Mouse (Mus musculus): ENCODE data around the gene Fkbp4.
"Not testable (repeated sequence)": the region's sequence is repeated elsewhere in the genome, so short reads cannot be mapped to it uniquely, and the experiment has no call there.

Fkbp4 gene

DNA sequence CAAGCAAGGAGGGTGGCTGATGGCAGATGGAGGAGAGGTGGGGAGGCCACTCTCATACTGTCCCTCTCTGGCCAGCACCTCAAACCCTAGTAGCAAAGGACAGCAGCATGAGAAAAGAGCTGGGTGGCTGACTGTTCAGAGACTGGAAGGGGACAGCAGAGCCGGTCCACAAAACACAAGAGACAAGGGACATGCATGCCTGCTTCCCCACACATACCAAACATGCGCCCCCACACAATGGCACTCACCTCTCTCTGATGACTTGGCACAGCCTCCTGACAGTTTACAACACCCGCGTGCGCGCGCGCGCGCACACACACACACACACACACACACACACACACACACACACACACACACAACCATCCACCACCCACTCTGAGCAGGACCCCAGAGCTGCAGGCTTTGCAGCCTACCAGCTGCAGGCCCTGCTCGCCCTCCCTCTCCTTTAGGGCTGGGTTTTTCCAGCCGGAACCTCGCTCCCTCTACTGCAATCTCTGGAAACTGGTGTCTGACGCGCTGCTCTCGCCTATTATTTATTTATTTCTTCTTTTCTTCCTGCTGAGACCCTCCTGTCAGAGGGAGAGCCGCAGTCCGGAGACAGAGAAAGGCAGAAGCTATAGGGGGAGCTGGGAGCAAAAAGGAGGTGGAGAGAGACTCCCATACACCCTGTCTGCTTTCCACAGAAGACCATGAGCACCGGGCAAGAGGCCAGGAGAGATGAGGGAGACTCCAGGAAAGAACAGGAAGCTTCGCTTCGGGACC is 38.9 kb downstream of the Fkbp4 start:
- in situ Hi-C loops (cut with MboI; ENCODE audit: low sequenced_read_pairs), result no loop called here

DNA sequence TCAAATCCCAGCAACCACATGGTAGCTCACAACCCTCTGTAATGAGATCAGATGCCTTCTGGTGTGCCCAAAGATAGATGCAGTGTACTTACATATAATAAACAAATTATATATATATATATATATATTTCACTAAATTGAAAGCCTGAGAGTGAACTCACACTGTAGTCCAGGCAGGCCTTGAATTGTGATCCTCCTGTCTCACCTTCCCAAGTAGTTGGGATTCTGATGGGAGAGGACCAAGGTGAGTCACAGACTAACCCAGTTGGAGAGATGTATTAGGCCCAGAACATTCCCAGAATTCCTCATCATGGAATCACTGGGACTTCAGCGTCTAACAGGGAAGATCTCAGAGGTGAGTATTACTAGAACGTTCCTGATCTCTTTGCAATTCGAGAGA is 39.5 kb downstream of the Fkbp4 start, which contains the start of gene Nrip2:
Gene Nrip2 (plus strand): TSS at position 301 of the 400 bp plus-strand sequence.
- in situ Hi-C loops (cut with MboI; ENCODE audit: low sequenced_read_pairs), result no loop called here

DNA sequence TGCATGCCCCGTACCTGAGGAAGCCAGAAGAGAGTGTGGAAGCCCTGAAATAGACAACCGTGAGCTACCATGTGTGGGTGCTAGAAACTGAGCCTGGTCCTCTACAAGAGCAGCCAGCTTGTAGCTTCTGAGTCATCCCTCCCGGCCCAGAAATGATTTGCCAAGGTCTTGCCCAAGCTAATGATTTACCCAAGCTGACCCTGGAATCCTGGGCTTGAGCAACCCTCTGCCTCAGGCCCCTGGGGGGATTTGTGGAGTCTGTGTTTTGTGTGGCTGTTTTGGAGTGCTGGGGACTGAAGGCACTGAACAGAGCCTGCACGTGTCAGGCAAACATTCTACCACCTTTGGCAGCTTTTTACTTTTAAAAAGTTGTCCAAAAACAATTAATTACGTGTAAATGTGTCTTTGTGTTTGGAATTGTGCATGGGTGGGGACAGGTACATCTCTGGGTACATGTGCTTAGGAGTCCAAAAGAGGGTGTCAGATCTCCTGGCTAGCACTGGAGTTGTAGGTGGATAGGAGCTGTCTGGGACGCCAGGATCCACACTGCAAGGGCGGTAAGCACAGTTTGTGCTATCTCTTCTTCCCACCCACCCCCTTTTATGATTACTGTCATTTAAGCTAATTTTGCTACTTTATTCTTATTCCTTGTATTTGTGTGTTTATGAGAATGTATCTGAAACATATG is 40.8 kb downstream of the Fkbp4 start:
- in situ Hi-C loops (cut with MboI; ENCODE audit: low sequenced_read_pairs), result no loop called here

DNA sequence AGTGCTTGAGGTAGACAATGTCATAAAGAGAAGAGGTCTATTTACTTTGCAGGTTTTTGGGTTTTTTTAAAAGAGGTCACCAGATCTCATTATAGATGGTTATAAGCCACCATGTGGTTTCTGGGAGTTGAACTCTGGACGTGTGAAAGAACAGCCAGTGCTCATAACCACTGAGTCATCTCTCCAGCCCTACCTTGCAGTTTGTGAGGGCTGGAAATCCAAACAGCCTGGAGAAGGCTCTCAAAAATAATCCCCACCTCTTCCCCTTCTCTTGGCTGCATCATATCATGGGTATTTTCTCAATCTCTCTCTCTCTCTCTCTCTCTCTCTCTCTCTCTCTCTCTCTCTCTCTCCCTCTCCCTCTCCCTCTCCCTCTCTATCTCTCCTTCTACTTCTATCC is 47.8 kb downstream of the Fkbp4 start:
- in situ Hi-C loops (cut with MboI; ENCODE audit: low sequenced_read_pairs), result no loop called here

DNA sequence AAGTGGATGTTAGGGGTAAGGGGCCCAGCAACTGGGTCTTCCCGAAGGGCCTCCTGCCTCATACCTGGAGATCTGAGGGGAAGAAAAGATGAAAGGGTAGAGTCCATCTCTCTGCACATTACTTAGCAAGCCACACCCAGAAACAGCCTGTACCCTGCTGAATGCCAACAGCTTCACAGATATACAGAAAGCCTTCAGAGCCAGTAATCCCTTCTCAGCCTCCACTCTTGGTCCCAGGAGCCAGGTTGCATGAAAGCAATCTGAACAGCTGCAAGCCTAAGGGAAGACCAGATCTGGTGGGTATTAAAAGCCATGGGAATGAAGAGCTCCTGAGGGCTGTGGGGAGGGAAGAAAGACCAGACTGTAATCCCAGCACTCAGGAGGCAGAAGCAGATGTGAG is 49.3 kb downstream of the Fkbp4 start:
- in situ Hi-C loops (cut with MboI; ENCODE audit: low sequenced_read_pairs), result no loop called here

DNA sequence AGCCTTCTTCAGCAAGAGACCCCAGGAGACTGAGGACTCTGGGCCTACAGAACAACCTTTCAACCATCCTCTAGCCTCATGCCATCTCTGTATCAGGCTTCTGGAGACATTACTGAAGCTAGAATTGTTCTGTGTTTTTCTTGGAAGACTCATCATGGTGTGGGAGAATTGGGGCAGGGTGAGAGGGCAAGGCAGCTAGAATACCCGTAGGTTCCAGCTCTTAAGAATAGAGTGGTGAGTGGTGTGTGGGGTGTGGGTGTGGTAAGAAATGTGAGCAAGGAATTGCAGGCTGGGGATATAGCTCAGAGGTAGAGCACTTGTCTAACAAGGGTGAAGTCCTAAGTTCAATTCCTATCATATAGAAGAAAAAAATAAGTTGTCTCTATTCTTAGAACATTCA is 53.5 kb downstream of the Fkbp4 start:
- in situ Hi-C loops (cut with MboI; ENCODE audit: low sequenced_read_pairs), result no loop called here

DNA sequence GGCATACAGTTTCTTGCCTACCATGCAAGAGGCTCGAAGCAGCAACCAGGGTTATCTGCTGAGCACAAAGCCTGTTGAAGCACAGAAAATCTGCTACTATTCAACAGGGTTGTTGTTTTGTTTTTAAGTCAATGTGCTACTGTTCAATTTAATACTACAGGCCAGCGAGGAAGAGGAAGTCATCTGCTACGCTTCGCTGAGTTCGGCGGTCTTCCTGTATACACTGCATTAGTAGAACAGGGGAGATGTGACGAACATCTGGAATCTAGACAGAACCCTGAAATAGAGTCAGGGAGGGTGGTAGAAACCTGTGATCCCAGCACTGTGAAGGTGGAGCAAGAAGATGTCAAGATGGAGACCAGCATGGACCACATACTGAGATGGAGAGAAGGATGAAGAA is 54.7 kb downstream of the Fkbp4 start:
- in situ Hi-C loops (cut with MboI; ENCODE audit: low sequenced_read_pairs), result no loop called here

DNA sequence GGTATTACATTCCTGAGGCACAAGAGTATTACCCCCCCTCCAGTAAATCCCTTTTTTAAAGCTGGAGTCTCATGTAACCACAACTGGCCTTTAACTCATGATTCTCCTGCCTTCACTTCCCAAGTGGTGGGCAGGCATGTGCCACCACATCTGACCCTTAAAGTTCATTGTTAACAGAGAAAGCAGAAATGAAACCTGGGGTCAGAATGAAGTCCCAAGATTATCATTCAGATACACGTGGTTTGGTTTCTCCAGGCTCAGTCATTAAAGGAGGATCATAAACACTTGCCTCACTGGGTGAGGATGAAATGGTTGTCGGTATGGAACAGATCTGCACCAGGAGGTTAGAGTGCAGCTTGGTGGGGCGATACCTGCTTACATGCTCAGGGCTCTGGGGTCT is 57.2 kb downstream of the Fkbp4 start:
- in situ Hi-C loops (cut with MboI; ENCODE audit: low sequenced_read_pairs), result no loop called here

DNA sequence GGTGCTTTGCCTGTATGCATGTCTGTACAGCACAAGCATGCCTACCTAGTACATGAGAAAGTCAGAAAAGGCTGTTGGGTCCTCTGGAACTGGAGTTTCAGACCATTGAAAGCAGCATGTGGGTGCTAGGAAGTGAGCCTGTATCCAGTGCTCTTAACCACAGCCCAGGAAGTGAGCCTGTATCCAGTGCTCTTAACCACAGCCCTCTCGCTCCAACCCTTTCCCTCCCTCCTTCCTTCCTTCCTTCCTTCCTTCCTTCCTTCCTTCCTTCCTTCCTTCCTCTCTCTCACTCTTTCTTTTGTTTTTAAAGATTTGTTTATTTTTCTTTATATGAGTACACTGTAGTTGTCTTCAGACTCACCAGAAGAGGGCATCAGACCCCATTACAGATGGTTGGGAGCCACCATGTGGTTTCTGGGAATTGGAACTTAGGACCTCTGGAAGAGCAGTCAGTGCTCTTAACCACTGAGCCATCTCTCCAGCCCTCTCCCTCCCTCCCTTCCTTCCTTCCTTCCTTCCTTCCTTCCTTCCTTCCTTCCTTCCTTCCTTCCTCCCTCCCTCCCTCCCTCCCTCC is 57.8 kb downstream of the Fkbp4 start:
- in situ Hi-C loops (cut with MboI; ENCODE audit: low sequenced_read_pairs), result not testable (repeated sequence)

All from CH12F3 (cell line).